Mouse (Mus musculus): ENCODE measurements around the gene Lif. TPM values are rescaled to one million over a fixed set of nuclear protein-coding genes. Genes with fewer than 3 reads are reported as not detected.

Lif gene
- total and polyA plus RNA-seq, 2 experiments from 2014 or later: 0.05 TPM; not detected in 1

- TF ChIP-seq CTCF (IDR thresholded peaks at IDR 0.05): no peak
- Histone ChIP-seq H3K4me2 (ENCODE audit: low read depth, low read length, poor library complexity, severe bottlenecking) (no peak overlapping the region), H3K36me3 (ENCODE audit: insufficient read depth, low read length) (no peaks in the 10 kb centered on the region), H3K4me3 (ENCODE audit: low read depth, low read length) (no peak overlapping the region), H3K9ac (replicated peaks; ENCODE audit: low read length, poor library complexity, severe bottlenecking) (no peak overlapping the region), H3K4me1 (ENCODE audit: insufficient read depth, low read length) (no peaks in the 10 kb centered on the region), H3K9me3 (ENCODE audit: low read length) (no peaks in the 10 kb centered on the region), H3K27me3 (ENCODE audit: insufficient read depth, low read length) (no peaks in the 10 kb centered on the region), H3K27ac (ENCODE audit: low read depth, low read length) (no peak overlapping the region)
- no peak for ATAC-seq (ENCODE audit: low FRiP score)
- DNase-seq (ENCODE audit: low spot score): no peak
- 65% methylated on average over 4 of the region's 4 CpGs for WGBS
These were observed 16.2 kb upstream of the Lif start for GRCm38 (mm10) chr11:4241180-4241579.

- WGBS: 81% methylated on average over 6 of the region's 6 CpGs
- DNase-seq (ENCODE audit: low spot score): no peak
These were observed 11.2 kb upstream of the Lif start for GRCm38 (mm10) chr11:4246126-4246525.

GRCm38 (mm10) chr11:4246623-4247022 lies 10.7 kb upstream of the Lif start:
- H3K27ac ChIP-seq (ENCODE audit: low read depth, low read length): no peak overlapping the region
- ATAC-seq (ENCODE audit: low FRiP score) (no peak), DNase-seq (ENCODE audit: low spot score) (no peak)
- H3K9ac ChIP-seq (replicated peaks; ENCODE audit: low read length, poor library complexity, severe bottlenecking): no peak overlapping the region
- H3K27me3 ChIP-seq (ENCODE audit: insufficient read depth, low read length): no peaks in the 10 kb centered on the region
- no peaks in the 10 kb centered on the region for H3K36me3 ChIP-seq (ENCODE audit: insufficient read depth, low read length)
- no peak overlapping the region for H3K4me3 ChIP-seq (ENCODE audit: low read depth, low read length)
- 73% methylated on average over 4 of the region's 4 CpGs for WGBS
- no peak for TF ChIP-seq CTCF (IDR thresholded peaks at IDR 0.05)
- H3K4me2 ChIP-seq (ENCODE audit: low read depth, low read length, poor library complexity, severe bottlenecking): no peak overlapping the region
- no peaks in the 10 kb centered on the region for H3K4me1 ChIP-seq (ENCODE audit: insufficient read depth, low read length)
- no peaks in the 10 kb centered on the region for H3K9me3 ChIP-seq (ENCODE audit: low read length)

More at GRCm38 (mm10) chr11:4246126-4246525, 11.2 kb upstream of the Lif start:
- Histone ChIP-seq H3K9me3 (ENCODE audit: low read length) (no peaks in the 10 kb centered on the region), H3K27me3 (ENCODE audit: insufficient read depth, low read length) (no peaks in the 10 kb centered on the region), H3K4me2 (ENCODE audit: low read depth, low read length, poor library complexity, severe bottlenecking) (no peak overlapping the region), H3K36me3 (ENCODE audit: insufficient read depth, low read length) (no peaks in the 10 kb centered on the region), H3K4me3 (ENCODE audit: low read depth, low read length) (no peak overlapping the region), H3K27ac (ENCODE audit: low read depth, low read length) (no peak overlapping the region), H3K4me1 (ENCODE audit: insufficient read depth, low read length) (no peaks in the 10 kb centered on the region), H3K9ac (replicated peaks; ENCODE audit: low read length, poor library complexity, severe bottlenecking) (no peak overlapping the region)
- no peak for ATAC-seq (ENCODE audit: low FRiP score)
- TF ChIP-seq CTCF (IDR thresholded peaks at IDR 0.05): no peak

GRCm38 (mm10) chr11:4247201-4247959 lies 10.0 kb upstream of the Lif start:
- Histone ChIP-seq H3K4me1 (ENCODE audit: insufficient read depth, low read length) (no peaks in the 10 kb centered on the region), H3K9me3 (ENCODE audit: low read length) (no peaks in the 10 kb centered on the region), H3K27me3 (ENCODE audit: insufficient read depth, low read length) (no peaks in the 10 kb centered on the region), H3K9ac (replicated peaks; ENCODE audit: low read length, poor library complexity, severe bottlenecking) (no peak overlapping the region), H3K4me3 (ENCODE audit: low read depth, low read length) (no peak overlapping the region), H3K4me2 (ENCODE audit: low read depth, low read length, poor library complexity, severe bottlenecking) (no peak overlapping the region), H3K36me3 (ENCODE audit: insufficient read depth, low read length) (no peaks in the 10 kb centered on the region), H3K27ac (ENCODE audit: low read depth, low read length) (no peak overlapping the region)
- DNase-seq (ENCODE audit: low spot score) (no peak), ATAC-seq (ENCODE audit: low FRiP score) (no peak)
- TF ChIP-seq CTCF (IDR thresholded peaks at IDR 0.05): no peak
- 80% methylated on average over 14 of the region's 14 CpGs for WGBS

- WGBS: 98% methylated on average over 3 of the region's 3 CpGs
- Histone ChIP-seq H3K4me3 (ENCODE audit: low read depth, low read length) (no peak overlapping the region), H3K9me3 (ENCODE audit: low read length) (no peaks in the 10 kb centered on the region), H3K4me1 (ENCODE audit: insufficient read depth, low read length) (no peaks in the 10 kb centered on the region), H3K27me3 (ENCODE audit: insufficient read depth, low read length) (no peaks in the 10 kb centered on the region), H3K27ac (ENCODE audit: low read depth, low read length) (no peak overlapping the region), H3K36me3 (ENCODE audit: insufficient read depth, low read length) (no peaks in the 10 kb centered on the region), H3K4me2 (ENCODE audit: low read depth, low read length, poor library complexity, severe bottlenecking) (no peak overlapping the region), H3K9ac (replicated peaks; ENCODE audit: low read length, poor library complexity, severe bottlenecking) (no peak overlapping the region)
- ATAC-seq (ENCODE audit: low FRiP score) (no peak), DNase-seq (ENCODE audit: low spot score) (no peak)
- TF ChIP-seq CTCF (IDR thresholded peaks at IDR 0.05): no peak
These were observed 8.2 kb upstream of the Lif start for GRCm38 (mm10) chr11:4249151-4249550.

GRCm38 (mm10) chr11:4250290-4250689 lies 7.1 kb upstream of the Lif start:
- Histone ChIP-seq H3K9ac (replicated peaks; ENCODE audit: low read length, poor library complexity, severe bottlenecking) (no peak overlapping the region), H3K27me3 (ENCODE audit: insufficient read depth, low read length) (no peaks in the 10 kb centered on the region), H3K9me3 (ENCODE audit: low read length) (no peaks in the 10 kb centered on the region), H3K4me2 (ENCODE audit: low read depth, low read length, poor library complexity, severe bottlenecking) (no peak overlapping the region), H3K27ac (ENCODE audit: low read depth, low read length) (no peak overlapping the region), H3K36me3 (ENCODE audit: insufficient read depth, low read length) (no peaks in the 10 kb centered on the region), H3K4me1 (ENCODE audit: insufficient read depth, low read length) (no peaks in the 10 kb centered on the region), H3K4me3 (ENCODE audit: low read depth, low read length) (no peak overlapping the region)
- 73% methylated on average over 7 of the region's 7 CpGs for WGBS
- ATAC-seq (ENCODE audit: low FRiP score) (no peak), DNase-seq (ENCODE audit: low spot score) (no peak)
- no peak for TF ChIP-seq CTCF (IDR thresholded peaks at IDR 0.05)
